Mouse (Mus musculus) thymus, postnatal 36 days (tissue): ENCODE data around the gene Zfp950.

Source experiments
- DNase-seq, 2 experiments: peaks; one replicate each; pipeline ENCODE4 v3.0.0; 2022; ENCODE audit warnings: mixed read lengths in 2 of 2

The Zfp950 gene

GRCm38 (mm10) chr19:61056783-61057410, 83.7 kb downstream of the Zfp950 start:
- no peak for DNase-seq

GRCm38 (mm10) chr19:61052786-61053185, 87.9 kb downstream of the Zfp950 start:
- no peak for DNase-seq

- no peak for DNase-seq
Measured at GRCm38 (mm10) chr19:61052008-61052407, 88.6 kb downstream of the Zfp950 start.

GRCm38 (mm10) chr19:61051151-61051550, 89.5 kb downstream of the Zfp950 start:
- no peak for DNase-seq

GRCm38 (mm10) chr19:61049413-61049812, 91.2 kb downstream of the Zfp950 start:
- no peak for DNase-seq

- no peak for DNase-seq
Measured at GRCm38 (mm10) chr19:61048646-61049045, 92.0 kb downstream of the Zfp950 start.

GRCm38 (mm10) chr19:61039151-61039550, 101.5 kb downstream of the Zfp950 start:
- DNase-seq: no peak

- no peak for DNase-seq
Measured at GRCm38 (mm10) chr19:61031570-61031969, 109.1 kb downstream of the Zfp950 start.

- DNase-seq: no peak
Measured at GRCm38 (mm10) chr19:61021939-61022566, 118.6 kb downstream of the Zfp950 start.

- DNase-seq: no peak
Measured at GRCm38 (mm10) chr19:61021502-61021901, 119.1 kb downstream of the Zfp950 start.

GRCm38 (mm10) chr19:61017477-61018266, 123.0 kb downstream of the Zfp950 start:
- no peak for DNase-seq

- DNase-seq: no peak
Measured at GRCm38 (mm10) chr19:61009266-61009665, 131.4 kb downstream of the Zfp950 start.
